Mouse (Mus musculus) erythroblast, embryonic 14.5 days (primary cell): ENCODE results near the gene Grik2.

Experiments
- GATA1 ChIP-seq: IDR thresholded peaks from 2 replicates; pipeline ENCODE4 v1.6.1; 2012; ENCODE audit warnings: low read length, inconsistent platforms, mixed read lengths
- TAL1 ChIP-seq: IDR thresholded peaks from 3 replicates; pipeline ENCODE4 v1.6.1; 2012; ENCODE audit warnings: low read length, inconsistent platforms, mixed read lengths

GRCm38 (mm10) chr10:49050339-49050738 lies 738.2 kb downstream of the Grik2 start:
- no peak for TF ChIP-seq GATA1
- TF ChIP-seq TAL1 = no peak
